Comparison of ENCODE assay signal across 12 mouse cellular contexts in the genomic region with DNA sequence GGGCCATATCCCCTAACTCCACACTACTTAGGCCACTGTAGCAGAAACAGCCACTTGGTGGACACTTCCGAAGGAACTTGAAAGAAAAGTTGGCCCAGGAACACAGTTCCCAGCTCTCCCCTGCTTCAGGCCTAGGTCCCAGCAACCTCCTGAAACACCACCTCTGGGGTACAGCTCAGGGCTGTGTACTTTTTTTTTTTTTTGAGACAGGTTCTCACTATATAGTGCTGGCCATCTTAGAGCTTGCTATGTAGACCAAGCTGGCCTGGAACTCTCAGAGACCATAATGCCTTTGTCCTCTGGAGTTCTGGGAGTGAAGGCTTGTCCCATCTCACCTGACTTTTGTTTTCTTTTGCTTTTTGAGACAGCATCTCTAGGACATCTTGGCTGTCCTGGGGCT. TPM values are rescaled to one million over a fixed set of nuclear protein-coding genes. Genes with fewer than 3 reads are reported as not detected.
DNase-seq lines count a peak whose midpoint lies in the region; ATAC-seq and TF ChIP-seq lines count a peak whose summit lies in the region.
"Had no signal": no experiment of that assay in that cellular context is flagged by ENCODE, and none has a peak within 500 bp of the region (broad histone marks: within the 10 kb centered on the region; RNA-seq: fewer than 3 reads in every experiment).

No protein-coding gene starts in this region.

- peaks cover 44% of the 10 kb centered on the region for H3K4me1 ChIP-seq in liver, embryonic 11.5 days (replicated peaks; ENCODE audit: control insufficient read depth, insufficient read depth, low read length)
- H3K4me1 ChIP-seq in embryonic facial prominence, embryonic 13.5 days, result peaks cover 48% of the 10 kb centered on the region
- H3K4me1 ChIP-seq in liver, embryonic 14.5 days (replicated peaks; ENCODE audit: control insufficient read depth in 2 of 2, insufficient read depth in 2 of 2, low read length in 1 of 2), result peaks cover 13 to 27% of the 10 kb centered on the region in 2 experiments; a peak in 3 of 4 replicates

- TF ChIP-seq CTCF in liver, embryonic 14.5 days (IDR thresholded peaks at IDR 0.05; ENCODE audit: low read depth), result no peak

- peaks cover 29% of the 10 kb centered on the region for H3K27me3 ChIP-seq in liver, embryonic 11.5 days (replicated peaks; ENCODE audit: control insufficient read depth, insufficient read depth, low read length)
- H3K27me3 ChIP-seq in embryonic facial prominence, embryonic 13.5 days, result peaks cover 32% of the 10 kb centered on the region
- H3K27me3 ChIP-seq in liver, embryonic 14.5 days (ENCODE audit: control insufficient read depth, insufficient read depth, low read length), result peaks cover 28% of the 10 kb centered on the region
- H3K27me3 ChIP-seq: Patski had no signal

- no peak for ATAC-seq in liver, embryonic 11.5 days (replicated peaks; ENCODE audit: low FRiP score)
- no peak for ATAC-seq in embryonic facial prominence, embryonic 13.5 days (ENCODE audit: insufficient number of reproducible peaks, insufficient read depth, low FRiP score, low TSS enrichment, low read depth)
- ATAC-seq in liver, embryonic 14.5 days (ENCODE audit: insufficient read depth), result no peak
- ATAC-seq: forebrain, postnatal 0 days; midbrain, embryonic 15.5 days; Patski had no signal

- H3K27ac ChIP-seq in liver, embryonic 11.5 days (ENCODE audit: low read depth, low read length), result peak overlapping the region; percentile 76
- no peak overlapping the region for H3K27ac ChIP-seq in embryonic facial prominence, embryonic 13.5 days
- H3K27ac ChIP-seq in liver, embryonic 14.5 days, result peak overlapping the region; percentile 49
- H3K27ac ChIP-seq: midbrain, embryonic 15.5 days had no signal

- DNase-seq in heart, adult 11 months, result peak; percentile 90
- DNase-seq in heart, postnatal 4 days, result no peak
- DNase-seq in liver, embryonic 11.5 days (ENCODE audit: low spot score), result no peak
- no peak for DNase-seq in liver
- no peak for DNase-seq in liver, embryonic 14.5 days (ENCODE audit: low read depth in 3 of 3, low spot score in 3 of 3)
- DNase-seq in thymus, postnatal 36 days, result no peak
- no peak for DNase-seq in left cerebral cortex, adult 11 months (ENCODE audit: low spot score)

- no peaks in the 10 kb centered on the region for H3K36me3 ChIP-seq in liver, embryonic 11.5 days (ENCODE audit: control insufficient read depth, insufficient read depth, low read length)
- no peaks in the 10 kb centered on the region for H3K36me3 ChIP-seq in embryonic facial prominence, embryonic 13.5 days
- H3K36me3 ChIP-seq in liver, embryonic 14.5 days (replicated peaks; ENCODE audit: control insufficient read depth, insufficient read depth, low read depth), result no peaks in the 10 kb centered on the region
- H3K36me3 ChIP-seq: limb, embryonic 15.5 days; midbrain, embryonic 15.5 days had no signal

- H3K4me3 ChIP-seq in liver, embryonic 11.5 days (ENCODE audit: low read depth, low read length), result no peak overlapping the region; the same call in 1 of the 2 replicates
- H3K4me3 ChIP-seq in embryonic facial prominence, embryonic 13.5 days, result no peak overlapping the region
- H3K4me3 ChIP-seq in liver, embryonic 14.5 days (ENCODE audit: insufficient read depth in 1 of 2, low read depth in 2 of 2, low read length in 2 of 2), result no peak overlapping the region; a peak in 1 of 4 replicates
- H3K4me3 ChIP-seq: limb, embryonic 15.5 days; midbrain, embryonic 15.5 days had no signal

- WGBS in liver, embryonic 11.5 days, result 47% methylated on average over 1 of the region's 1 CpGs
- WGBS in embryonic facial prominence, embryonic 13.5 days, result 30% methylated on average over 1 of the region's 1 CpGs
- WGBS in liver, embryonic 14.5 days (ENCODE audit: insufficient replicate concordance), result 39% methylated on average over 1 of the region's 1 CpGs

- peak overlapping the region; percentile 57 for H3K9ac ChIP-seq in liver, embryonic 11.5 days (ENCODE audit: low read depth, low read length)
- H3K9ac ChIP-seq in embryonic facial prominence, embryonic 13.5 days, result no peak overlapping the region
- peak overlapping the region; percentile 19 for H3K9ac ChIP-seq in liver, embryonic 14.5 days (replicated peaks)
- H3K9ac ChIP-seq: forebrain, postnatal 0 days; limb, embryonic 15.5 days; midbrain, embryonic 15.5 days had no signal

- no peak for TF ChIP-seq EP300 in liver, embryonic 14.5 days (IDR thresholded peaks at IDR 0.05; ENCODE audit: low read depth)

- H3K4me2 ChIP-seq in liver, embryonic 11.5 days, result peak overlapping the region; percentile 97
- peak overlapping the region; percentile 46; the same call in 1 of the 2 replicates for H3K4me2 ChIP-seq in embryonic facial prominence, embryonic 13.5 days
- peak overlapping the region; percentile 47 for H3K4me2 ChIP-seq in liver, embryonic 14.5 days (ENCODE audit: low read depth)
- H3K4me2 ChIP-seq: midbrain, embryonic 15.5 days had no signal

- H3K9me3 ChIP-seq in liver, embryonic 11.5 days (ENCODE audit: control insufficient read depth, low read length), result no peaks in the 10 kb centered on the region
- H3K9me3 ChIP-seq in embryonic facial prominence, embryonic 13.5 days, result no peaks in the 10 kb centered on the region
- no peaks in the 10 kb centered on the region for H3K9me3 ChIP-seq in liver, embryonic 14.5 days (ENCODE audit: control insufficient read depth, low read length)
- H3K9me3 ChIP-seq: limb, embryonic 15.5 days; midbrain, embryonic 15.5 days had no signal

RNA-seq across cellular contexts. Expression of gene Pde4a, which starts 3.6 kb away (rescaled TPM):
- 10 to 100 TPM; 18.7 to 21.1 TPM for total RNA-seq in heart, postnatal 4 days (2021)
- polyA plus RNA-seq in liver, embryonic 11.5 days (2014; fragmentation: Nextera tagmentation; extraction: Ambion mirVana), result 5.3 and 5.4 TPM in 2 replicates
- polyA plus RNA-seq in embryonic facial prominence, embryonic 13.5 days (2015; fragmentation: Nextera tagmentation; extraction: Ambion mirVana), result 4.9 and 6.1 TPM in 2 replicates
- polyA plus RNA-seq in liver, embryonic 14.5 days (2012; rRNA removed), result 1.3 and 1.4 TPM in 2 replicates
- polyA plus RNA-seq in liver, embryonic 14.5 days (2014; fragmentation: Nextera tagmentation; extraction: Ambion mirVana), result 1.1 and 1.4 TPM in 2 replicates

RNA-seq across cellular contexts. Expression of gene Cdc37, which starts 19.4 kb away (rescaled TPM):
- total RNA-seq in heart, postnatal 4 days (2021), result 100 to 1,000 TPM; 145 to 158 TPM
- 334 and 347 TPM in 2 replicates for polyA plus RNA-seq in liver, embryonic 11.5 days (2014; fragmentation: Nextera tagmentation; extraction: Ambion mirVana)
- 328 and 359 TPM in 2 replicates for polyA plus RNA-seq in embryonic facial prominence, embryonic 13.5 days (2015; fragmentation: Nextera tagmentation; extraction: Ambion mirVana)
- 36.8 and 123 TPM in 2 replicates for polyA plus RNA-seq in liver, embryonic 14.5 days (2012; rRNA removed)
- polyA plus RNA-seq in liver, embryonic 14.5 days (2014; fragmentation: Nextera tagmentation; extraction: Ambion mirVana), result 118 and 129 TPM in 2 replicates

RNA-seq across cellular contexts. Expression of gene Tyk2, which starts 38.1 kb away (rescaled TPM):
- 1 to 10 TPM; 7.7 to 8.2 TPM for total RNA-seq in heart, postnatal 4 days (2021)
- 11.5 and 13.8 TPM in 2 replicates for polyA plus RNA-seq in liver, embryonic 11.5 days (2014; fragmentation: Nextera tagmentation; extraction: Ambion mirVana)
- 14.1 and 14.4 TPM in 2 replicates for polyA plus RNA-seq in embryonic facial prominence, embryonic 13.5 days (2015; fragmentation: Nextera tagmentation; extraction: Ambion mirVana)
- polyA plus RNA-seq in liver, embryonic 14.5 days (2012; rRNA removed), result 5.7 and 6.2 TPM in 2 replicates
- polyA plus RNA-seq in liver, embryonic 14.5 days (2014; fragmentation: Nextera tagmentation; extraction: Ambion mirVana), result 4.0 and 5.1 TPM in 2 replicates

Comparison
In these comparisons a context has a peak if more than half of its experiments do, and no peak if none do; other contexts are left out.
1. H3K4me2 ChIP-seq: peak in every context shown above with its lines; median percentile 97 in liver, embryonic 11.5 days; 47 in liver, embryonic 14.5 days; 46 in embryonic facial prominence, embryonic 13.5 days.